Mouse (Mus musculus): Measurements from ENCODE around the gene Amy2a5. TPM values are rescaled to one million over a fixed set of nuclear protein-coding genes. Genes with fewer than 3 reads are reported as not detected.

Amy2a5 gene
- 0.32 TPM for polyA plus RNA-seq (2015; fragmentation: Illumina TruSeq; extraction: RNeasy Lipid Tissue Mini Kit (QIAGEN cat#74804); ENCODE audit: insufficient read depth, low replicate concordance)

DNA sequence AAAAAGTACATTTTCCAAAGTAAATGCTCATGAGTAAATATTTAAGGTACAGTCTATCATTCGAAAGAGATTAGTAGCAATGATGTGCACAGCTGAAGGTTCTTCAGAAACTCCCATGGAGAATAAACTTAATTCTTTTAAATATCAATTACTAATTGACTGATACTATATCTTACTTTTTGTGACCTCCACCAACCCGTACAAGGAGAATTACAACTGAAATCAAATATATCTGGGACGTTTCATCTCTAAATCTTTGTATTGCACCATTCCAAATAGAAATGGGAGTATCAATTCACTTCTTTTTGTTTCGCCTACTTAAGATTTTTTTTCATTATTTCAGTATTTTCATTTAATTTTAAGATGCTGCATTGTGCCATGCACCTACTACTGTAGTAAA, at the start of gene Amy2a5:
TSS of gene Amy2a5 (minus strand) at position 101 of the 400 bp plus-strand sequence.

DNA sequence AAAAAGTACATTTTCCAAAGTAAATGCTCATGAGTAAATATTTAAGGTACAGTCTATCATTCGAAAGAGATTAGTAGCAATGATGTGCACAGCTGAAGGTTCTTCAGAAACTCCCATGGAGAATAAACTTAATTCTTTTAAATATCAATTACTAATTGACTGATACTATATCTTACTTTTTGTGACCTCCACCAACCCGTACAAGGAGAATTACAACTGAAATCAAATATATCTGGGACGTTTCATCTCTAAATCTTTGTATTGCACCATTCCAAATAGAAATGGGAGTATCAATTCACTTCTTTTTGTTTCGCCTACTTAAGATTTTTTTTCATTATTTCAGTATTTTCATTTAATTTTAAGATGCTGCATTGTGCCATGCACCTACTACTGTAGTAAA, 32.7 kb upstream of the Amy2a5 start, which contains the start of gene Amy2a4:
TSS of gene Amy2a4 (minus strand) at position 101 of the 400 bp plus-strand sequence.

Other genes starting within 250 kb of the Amy2a5 start
- 17.2 TPM for gene Amy2a4, start 32.6 kb upstream of the Amy2a5 start, polyA plus RNA-seq (2015; fragmentation: Illumina TruSeq; extraction: RNeasy Lipid Tissue Mini Kit (QIAGEN cat#74804); ENCODE audit: insufficient read depth, low replicate concordance)
- 17.2 TPM for gene Amy2a3, start 65.2 kb upstream of the Amy2a5 start, polyA plus RNA-seq (2015; fragmentation: Illumina TruSeq; extraction: RNeasy Lipid Tissue Mini Kit (QIAGEN cat#74804); ENCODE audit: insufficient read depth, low replicate concordance)
- gene Amy2a2, start 97.8 kb upstream of the Amy2a5 start, polyA plus RNA-seq (2015; fragmentation: Illumina TruSeq; extraction: RNeasy Lipid Tissue Mini Kit (QIAGEN cat#74804); ENCODE audit: insufficient read depth, low replicate concordance): 17.2 TPM